Mouse (Mus musculus) Patski (cell line): ENCODE data around the gene Mpv17l. TPM values are rescaled to one million over a fixed set of nuclear protein-coding genes. Genes with fewer than 3 reads are reported as not detected.
"Not testable (repeated sequence)": the region's sequence is repeated elsewhere in the genome, so short reads cannot be mapped to it uniquely, and the experiment has no call there.

ENCODE experiments used
- ATAC-seq: fragments of 100-300 bp; one replicate; pipeline ENCODE4 v1.8.0; 2021
- CTCF ChIA-PET: fragments of 350-600 bp; sonication (Branson Sonifier 250); formaldehyde crosslinking; loops from one replicate; lab custom pipeline; 2022; ENCODE audit warnings: inconsistent platforms; lab: Charles Lee
- POLR2A ChIA-PET: fragments of 350-600 bp; sonication (Branson Sonifier 250); formaldehyde crosslinking; loops from one replicate; lab custom pipeline; 2022; ENCODE audit warnings: antibody characterized with exemption, inconsistent platforms; lab: Charles Lee
- DNase-seq: peaks from one replicate; pipeline ENCODE4 v3.0.0-alpha.2; 2011; ENCODE audit warnings: low read depth, low spot score
- H3K27me3 ChIP-seq: fragments of 371-371 bp; one replicate; pipeline ENCODE4 v1.5.1; 2021
- CTCF ChIP-seq: fragments of 100-300 bp; IDR thresholded peaks from one replicate; pipeline ENCODE4 v1.5.1; 2021
- in situ Hi-C: fragments of 300-500 bp; cut with MboI; formaldehyde crosslinking; loops from 3 replicates; pipeline ENCODE4 v1.11.1; 2018; ENCODE audit warnings: low pct_unique_long_range_greater_than_20kb, mixed read lengths
- polyA plus RNA-seq: library from polyadenylated mRNA; unstranded; gene quantifications from one replicate; pipeline ENCODE4 v1.2.3, GENCODE M21; 2021

Mpv17l gene
- 5.5 TPM for polyA plus RNA-seq

DNA sequence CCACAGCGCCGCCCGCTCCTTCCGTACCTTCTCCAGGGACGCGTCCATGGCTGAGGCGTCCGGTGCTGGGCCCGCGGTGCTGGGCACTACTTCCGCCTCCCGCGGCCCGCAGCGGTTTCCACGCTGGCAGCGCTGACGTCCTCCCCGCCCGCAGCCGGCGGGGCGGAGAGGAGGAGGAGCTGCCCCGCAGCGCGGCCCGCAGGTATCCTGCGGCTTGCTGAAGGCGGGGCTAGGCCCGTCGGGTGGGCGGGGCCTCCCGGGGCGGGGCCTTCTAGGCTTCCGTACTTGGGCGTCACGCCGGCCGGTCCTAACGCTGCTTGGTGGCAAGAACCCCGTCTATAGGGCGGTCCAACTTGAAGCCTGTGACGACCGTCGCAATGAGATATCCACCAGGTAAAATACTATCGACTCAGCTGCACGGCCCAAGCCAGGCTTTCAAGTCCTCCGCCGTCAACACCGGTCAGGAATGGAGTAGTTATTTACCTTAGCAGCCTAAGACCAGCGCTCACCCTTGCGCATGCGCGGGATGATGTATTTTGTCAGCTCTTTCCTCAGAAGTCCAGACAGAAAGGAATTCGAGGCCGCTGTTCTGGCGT, at the start of gene Mpv17l, which contains the start of gene Pdxdc1:
TSS of gene Mpv17l (plus strand) at position 274 of the 596 bp plus-strand sequence.
TSS of gene Pdxdc1 (minus strand) at position 244 of the 596 bp plus-strand sequence.
- ChIA-PET POLR2A (interaction anchor here (1.0 kb wide), 1 partner anchor 169 kb away, joined by 3 read pairs; no protein-coding TSS in a partner anchor), CTCF (interaction anchor here (0.6 kb wide), 1 partner anchor 101 kb away, joined by 3 read pairs; no protein-coding TSS in a partner anchor)
- no peaks in the 10 kb centered on the region for H3K27me3 ChIP-seq
- in situ Hi-C loops: no loop called here
- ATAC-seq: peak; percentile 84
- TF ChIP-seq CTCF: no peak
- peak; percentile 83 for DNase-seq

GRCm38 (mm10) chr16:13853886-13854285, 49.1 kb upstream of the Mpv17l start:
- H3K27me3 ChIP-seq: no peaks in the 10 kb centered on the region
- in situ Hi-C loops: no loop called here
- ATAC-seq (no peak), DNase-seq (no peak)
- ChIA-PET CTCF (no interaction called here), POLR2A (no interaction called here)
- TF ChIP-seq CTCF: no peak

DNA sequence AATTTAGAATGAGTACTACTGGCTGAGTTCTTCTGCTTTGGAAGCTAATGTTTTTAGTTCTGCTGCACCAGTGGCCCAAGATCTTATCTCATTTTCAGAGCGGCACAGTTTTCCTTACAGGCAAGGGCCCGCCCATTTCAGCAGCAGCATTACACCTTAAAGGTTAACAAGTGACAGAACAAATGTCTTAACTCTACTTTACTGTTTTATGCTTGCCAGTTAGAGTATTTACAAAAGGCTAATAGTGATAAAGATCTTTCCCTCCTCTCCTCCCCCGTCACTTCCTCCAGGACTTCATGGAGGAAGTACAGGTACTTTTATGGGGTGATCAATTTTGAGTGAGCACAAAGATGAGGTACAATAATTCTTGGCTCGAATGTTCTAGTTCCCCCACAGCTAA, 36.9 kb upstream of the Mpv17l start:
- CTCF ChIA-PET: no interaction called here

GRCm38 (mm10) chr16:13866616-13867015, 36.3 kb upstream of the Mpv17l start:
- POLR2A ChIA-PET: no interaction called here
- TF ChIP-seq CTCF: no peak
- CTCF ChIA-PET: no interaction called here
- in situ Hi-C loops: no loop called here
- DNase-seq: no peak
- no peaks in the 10 kb centered on the region for H3K27me3 ChIP-seq
- no peak for ATAC-seq

More for the DNA sequence above, 36.9 kb upstream of the Mpv17l start:
- ATAC-seq (no peak), DNase-seq (no peak)
- H3K27me3 ChIP-seq: no peaks in the 10 kb centered on the region
- POLR2A ChIA-PET: no interaction called here
- TF ChIP-seq CTCF: no peak
- in situ Hi-C loops: no loop called here

DNA sequence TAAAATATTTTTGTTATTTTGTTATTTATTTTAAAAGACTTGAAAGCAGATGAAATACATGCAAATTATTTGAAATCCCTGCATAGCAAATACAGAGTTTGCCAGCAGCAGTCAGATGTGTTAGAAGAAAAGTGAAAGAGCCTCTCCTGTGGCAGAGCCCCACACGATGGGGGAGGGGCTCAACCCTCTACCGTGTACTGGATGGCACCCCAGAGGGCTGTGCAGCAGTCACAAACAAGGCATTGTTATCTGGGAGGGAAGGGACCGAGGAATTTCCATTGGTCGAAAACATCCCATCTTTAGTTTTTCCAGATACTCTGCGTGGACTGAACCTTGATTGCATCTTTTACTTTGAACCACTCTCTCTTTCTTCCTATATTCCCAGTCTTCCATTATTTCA, 35.6 kb upstream of the Mpv17l start:
- in situ Hi-C loops, DNase-seq, ATAC-seq, POLR2A ChIA-PET, CTCF ChIA-PET, H3K27me3 ChIP-seq: not testable (repeated sequence)

DNA sequence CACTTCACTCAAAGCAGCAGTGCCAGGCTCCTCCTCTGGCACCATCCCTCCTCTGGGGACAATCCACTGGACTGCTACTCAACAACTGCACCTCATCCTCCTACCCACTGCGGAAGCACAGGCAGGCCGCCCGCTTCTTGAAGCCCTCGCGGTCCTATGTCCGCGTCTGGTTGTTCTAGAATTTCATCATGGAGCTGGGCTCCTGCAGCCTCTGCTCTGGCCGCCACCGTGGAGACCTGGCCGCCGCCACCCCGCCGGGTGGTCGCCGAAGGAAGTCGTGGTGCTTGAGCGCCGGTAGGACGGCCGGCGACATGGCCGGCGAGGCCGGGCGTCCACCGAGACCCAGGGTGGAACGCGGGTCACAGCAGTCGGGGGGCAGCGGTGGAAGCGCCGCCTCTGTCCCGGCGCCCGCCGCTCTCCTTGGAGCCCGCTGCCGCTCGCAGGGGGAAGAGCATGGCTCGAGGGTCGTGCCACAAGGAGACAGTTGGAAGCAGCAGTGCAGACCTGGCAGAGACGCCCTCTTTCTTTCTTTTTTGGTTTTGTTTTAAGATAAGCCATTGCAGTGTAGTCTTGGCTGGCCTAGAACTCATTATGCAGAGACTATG, 34.9 kb upstream of the Mpv17l start:
- in situ Hi-C loops: no loop called here
- H3K27me3 ChIP-seq: no peaks in the 10 kb centered on the region
- no peak for DNase-seq
- ATAC-seq: no peak
- ChIA-PET CTCF (no interaction called here), POLR2A (no interaction called here)
- TF ChIP-seq CTCF: no peak

- H3K27me3 ChIP-seq: no peaks in the 10 kb centered on the region
- in situ Hi-C loops: no loop called here
- no peak for TF ChIP-seq CTCF
- peak; percentile 51 for ATAC-seq
- DNase-seq: peak; percentile 30
- CTCF ChIA-PET: no interaction called here
- POLR2A ChIA-PET: no interaction called here
Observed at GRCm38 (mm10) chr16:13875483-13875882, 27.5 kb upstream of the Mpv17l start.

GRCm38 (mm10) chr16:13883094-13883774, 19.7 kb upstream of the Mpv17l start:
- ATAC-seq (no peak), DNase-seq (no peak)
- in situ Hi-C loops: no loop called here
- no peak for TF ChIP-seq CTCF
- ChIA-PET CTCF (no interaction called here), POLR2A (interaction anchor here (0.6 kb wide), 1 partner anchor 96 kb away, joined by 3 read pairs; no protein-coding TSS in a partner anchor)
- no peaks in the 10 kb centered on the region for H3K27me3 ChIP-seq

DNA sequence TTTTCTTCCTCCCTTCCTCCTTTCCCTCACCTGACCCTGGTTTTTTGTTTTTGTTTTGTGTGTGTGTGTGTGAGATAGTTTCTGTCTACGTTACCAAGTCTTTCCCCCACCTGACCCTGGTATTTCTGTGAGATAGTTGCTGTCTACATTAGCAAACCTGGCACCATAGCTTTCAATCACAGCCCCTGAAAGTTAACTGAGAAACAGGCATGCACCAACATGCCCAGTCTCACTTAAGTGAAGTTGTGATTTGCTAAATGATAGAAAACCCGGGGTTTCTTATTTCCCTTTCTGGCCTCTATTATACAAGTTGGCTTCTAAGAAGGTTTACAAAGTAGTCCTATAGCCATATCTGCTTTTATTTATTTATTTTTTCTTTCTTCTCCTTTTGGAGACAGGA, 12.5 kb upstream of the Mpv17l start:
- in situ Hi-C loops: no loop called here
- H3K27me3 ChIP-seq: no peaks in the 10 kb centered on the region
- ATAC-seq (no peak), DNase-seq (no peak)
- no peak for TF ChIP-seq CTCF
- ChIA-PET POLR2A (no interaction called here), CTCF (no interaction called here)

- no peak for TF ChIP-seq CTCF
- DNase-seq: no peak
- no peaks in the 10 kb centered on the region for H3K27me3 ChIP-seq
- no peak for ATAC-seq
- in situ Hi-C loops: no loop called here
- CTCF ChIA-PET: no interaction called here
- POLR2A ChIA-PET: no interaction called here
Observed at GRCm38 (mm10) chr16:13892850-13893249, 10.1 kb upstream of the Mpv17l start.

DNA sequence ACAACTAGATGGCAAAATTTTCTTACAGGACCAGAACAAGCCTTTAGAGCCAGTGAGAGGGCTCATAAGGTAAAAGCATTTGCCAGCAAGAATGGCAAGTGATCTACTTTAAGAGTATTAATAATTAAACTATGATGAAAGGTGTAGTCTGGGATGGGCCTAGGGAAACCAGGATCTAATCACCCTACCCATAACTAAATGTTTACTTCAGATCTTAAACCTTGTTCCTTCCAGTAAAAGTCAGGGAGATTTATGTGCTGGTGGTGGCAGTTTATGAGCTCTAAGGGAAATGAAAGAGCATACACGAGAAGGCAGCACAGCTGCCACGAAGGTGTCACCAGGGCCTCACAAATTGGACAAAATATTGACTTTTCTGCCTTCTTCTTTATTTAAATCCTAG, 8.9 kb upstream of the Mpv17l start:
- ATAC-seq (no peak), DNase-seq (no peak)
- no peak for TF ChIP-seq CTCF
- ChIA-PET CTCF (no interaction called here), POLR2A (no interaction called here)
- in situ Hi-C loops: no loop called here
- H3K27me3 ChIP-seq: no peaks in the 10 kb centered on the region
